Mouse (Mus musculus): ENCODE measurements around the gene Atmin. TPM values are rescaled to one million over a fixed set of nuclear protein-coding genes. Genes with fewer than 3 reads are reported as not detected.

Gene Atmin
- polyA plus RNA-seq, 1 experiment: not detected

DNA sequence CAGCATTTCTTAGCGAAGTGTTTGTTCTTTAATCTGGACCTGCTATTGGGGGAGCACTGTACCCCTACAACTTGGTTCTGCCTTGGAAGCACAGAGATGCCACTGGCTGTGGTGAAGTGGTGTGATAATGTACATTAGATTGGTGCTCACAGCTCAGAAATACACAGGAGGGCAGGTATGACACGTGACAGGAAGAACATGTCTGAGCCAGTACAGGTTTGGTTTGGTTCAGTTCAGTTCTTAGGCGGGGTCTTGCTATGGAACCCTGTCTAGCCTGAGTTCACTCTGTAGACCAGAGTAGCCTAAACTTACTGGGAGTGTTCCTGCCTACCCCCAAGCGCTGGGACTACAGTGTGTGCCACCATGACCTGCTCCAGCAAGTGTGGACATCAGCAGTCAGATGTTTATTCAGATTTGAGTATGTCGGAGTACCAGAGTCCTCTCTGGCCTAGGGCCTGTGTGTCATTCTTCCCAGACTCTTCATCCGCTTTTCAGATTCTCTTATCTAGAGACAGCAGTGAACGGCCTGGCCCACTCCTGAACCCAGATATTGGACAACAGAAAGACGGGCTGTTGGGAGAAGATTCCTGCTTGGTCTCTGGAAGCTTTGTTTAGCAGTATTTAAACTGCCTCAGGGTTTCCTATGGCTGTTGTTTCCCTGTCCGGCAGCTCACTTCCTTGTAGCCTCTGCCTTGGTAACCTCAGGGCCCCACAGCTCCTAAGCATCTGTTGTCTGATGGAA lies 2.1 kb downstream of the Atmin start:
- H3K27ac ChIP-seq (ENCODE audit: insufficient read depth, low read depth, low read length): no peak overlapping the region
- H3K4me1 ChIP-seq (ENCODE audit: control insufficient read depth, insufficient read depth, low read length): peaks cover 18% of the 10 kb centered on the region
- no peak overlapping the region for H3K4me3 ChIP-seq (ENCODE audit: insufficient read depth, low read depth, low read length)
- 90% methylated on average over 9 of the region's 9 CpGs for WGBS
- TF ChIP-seq CTCF (IDR thresholded peaks at IDR 0.05; ENCODE audit: insufficient read depth, low read depth, low read length): no peak
- TF ChIP-seq POLR2A (IDR thresholded peaks at IDR 0.05; ENCODE audit: insufficient read depth, low read depth, low read length): no peak

GRCm38 (mm10) chr8:116946268-116946838 lies 3.2 kb downstream of the Atmin start:
- TF ChIP-seq POLR2A (IDR thresholded peaks at IDR 0.05; ENCODE audit: insufficient read depth, low read depth, low read length) (no peak), CTCF (IDR thresholded peaks at IDR 0.05; ENCODE audit: insufficient read depth, low read depth, low read length) (no peak)
- WGBS: 65% methylated on average over 21 of the region's 21 CpGs
- H3K27ac ChIP-seq (ENCODE audit: insufficient read depth, low read depth, low read length): no peak overlapping the region; the same call in 1 of the 2 replicates
- peaks cover 18% of the 10 kb centered on the region for H3K4me1 ChIP-seq (ENCODE audit: control insufficient read depth, insufficient read depth, low read length)
- H3K4me3 ChIP-seq (ENCODE audit: insufficient read depth, low read depth, low read length): no peak overlapping the region

GRCm38 (mm10) chr8:116946851-116947250 lies 3.7 kb downstream of the Atmin start:
- 83% methylated on average over 6 of the region's 6 CpGs for WGBS
- Histone ChIP-seq H3K4me1 (ENCODE audit: control insufficient read depth, insufficient read depth, low read length) (peaks cover 18% of the 10 kb centered on the region), H3K4me3 (ENCODE audit: insufficient read depth, low read depth, low read length) (no peak overlapping the region), H3K27ac (ENCODE audit: insufficient read depth, low read depth, low read length) (no peak overlapping the region)
- TF ChIP-seq CTCF (IDR thresholded peaks at IDR 0.05; ENCODE audit: insufficient read depth, low read depth, low read length) (no peak), POLR2A (IDR thresholded peaks at IDR 0.05; ENCODE audit: insufficient read depth, low read depth, low read length) (no peak)

GRCm38 (mm10) chr8:116947589-116947988 lies 4.4 kb downstream of the Atmin start:
- 92% methylated on average over 7 of the region's 7 CpGs for WGBS
- H3K4me1 ChIP-seq (ENCODE audit: control insufficient read depth, insufficient read depth, low read length): peaks cover 18% of the 10 kb centered on the region
- TF ChIP-seq CTCF (IDR thresholded peaks at IDR 0.05; ENCODE audit: insufficient read depth, low read depth, low read length) (no peak), POLR2A (IDR thresholded peaks at IDR 0.05; ENCODE audit: insufficient read depth, low read depth, low read length) (no peak)
- H3K4me3 ChIP-seq (ENCODE audit: insufficient read depth, low read depth, low read length): no peak overlapping the region
- H3K27ac ChIP-seq (ENCODE audit: insufficient read depth, low read depth, low read length): no peak overlapping the region

GRCm38 (mm10) chr8:116951369-116951768 lies 8.2 kb downstream of the Atmin start:
- H3K27ac ChIP-seq (ENCODE audit: insufficient read depth, low read depth, low read length): no peak overlapping the region
- 61% methylated on average over 5 of the region's 5 CpGs for WGBS
- peaks cover 6% of the 10 kb centered on the region for H3K4me1 ChIP-seq (ENCODE audit: control insufficient read depth, insufficient read depth, low read length)
- no peak for TF ChIP-seq POLR2A (IDR thresholded peaks at IDR 0.05; ENCODE audit: insufficient read depth, low read depth, low read length)
- no peak for TF ChIP-seq CTCF (IDR thresholded peaks at IDR 0.05; ENCODE audit: insufficient read depth, low read depth, low read length)
- H3K4me3 ChIP-seq (ENCODE audit: insufficient read depth, low read depth, low read length): no peak overlapping the region

- WGBS: 95% methylated on average over 2 of the region's 2 CpGs
- no peak overlapping the region for H3K4me3 ChIP-seq (ENCODE audit: insufficient read depth, low read depth, low read length)
- no peak overlapping the region for H3K27ac ChIP-seq (ENCODE audit: insufficient read depth, low read depth, low read length)
- H3K4me1 ChIP-seq (ENCODE audit: control insufficient read depth, insufficient read depth, low read length): peaks cover 2% of the 10 kb centered on the region; the same call in 1 of the 2 replicates
- TF ChIP-seq CTCF (IDR thresholded peaks at IDR 0.05; ENCODE audit: insufficient read depth, low read depth, low read length): no peak
- TF ChIP-seq POLR2A (IDR thresholded peaks at IDR 0.05; ENCODE audit: insufficient read depth, low read depth, low read length): no peak
Measured at GRCm38 (mm10) chr8:116951778-116952177, 8.6 kb downstream of the Atmin start.

DNA sequence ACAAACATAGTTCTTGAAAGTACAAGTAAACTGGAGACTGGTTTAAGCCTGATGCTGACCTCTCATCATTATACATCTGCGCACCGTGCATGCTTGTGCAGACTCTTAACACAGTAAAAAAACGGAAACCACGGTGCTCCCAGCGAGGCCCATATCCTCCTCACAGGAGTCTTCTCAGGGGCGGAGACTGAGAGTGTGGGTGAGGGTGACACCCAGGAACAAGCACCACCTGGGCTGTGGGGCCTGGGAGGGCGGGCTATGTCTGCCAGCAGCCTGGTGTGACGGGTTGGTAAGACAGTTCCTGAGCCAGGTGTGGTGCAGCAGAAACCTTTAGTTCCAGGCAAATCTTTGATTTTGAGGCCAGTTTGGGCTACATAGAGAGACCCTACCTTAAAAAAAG lies 9.2 kb downstream of the Atmin start:
- no peak overlapping the region for H3K4me3 ChIP-seq (ENCODE audit: insufficient read depth, low read depth, low read length)
- H3K27ac ChIP-seq (ENCODE audit: insufficient read depth, low read depth, low read length): no peak overlapping the region
- H3K4me1 ChIP-seq (ENCODE audit: control insufficient read depth, insufficient read depth, low read length): no peaks in the 10 kb centered on the region
- TF ChIP-seq POLR2A (IDR thresholded peaks at IDR 0.05; ENCODE audit: insufficient read depth, low read depth, low read length) (no peak), CTCF (IDR thresholded peaks at IDR 0.05; ENCODE audit: insufficient read depth, low read depth, low read length) (no peak)
- WGBS: 94% methylated on average over 8 of the region's 8 CpGs

GRCm38 (mm10) chr8:116954415-116954814 lies 11.2 kb downstream of the Atmin start:
- TF ChIP-seq POLR2A (IDR thresholded peaks at IDR 0.05; ENCODE audit: insufficient read depth, low read depth, low read length) (no peak), CTCF (IDR thresholded peaks at IDR 0.05; ENCODE audit: insufficient read depth, low read depth, low read length) (no peak)
- H3K4me1 ChIP-seq (ENCODE audit: control insufficient read depth, insufficient read depth, low read length): no peaks in the 10 kb centered on the region
- no peak overlapping the region for H3K27ac ChIP-seq (ENCODE audit: insufficient read depth, low read depth, low read length)
- WGBS: 86% methylated on average over 9 of the region's 9 CpGs
- no peak overlapping the region for H3K4me3 ChIP-seq (ENCODE audit: insufficient read depth, low read depth, low read length)

DNA sequence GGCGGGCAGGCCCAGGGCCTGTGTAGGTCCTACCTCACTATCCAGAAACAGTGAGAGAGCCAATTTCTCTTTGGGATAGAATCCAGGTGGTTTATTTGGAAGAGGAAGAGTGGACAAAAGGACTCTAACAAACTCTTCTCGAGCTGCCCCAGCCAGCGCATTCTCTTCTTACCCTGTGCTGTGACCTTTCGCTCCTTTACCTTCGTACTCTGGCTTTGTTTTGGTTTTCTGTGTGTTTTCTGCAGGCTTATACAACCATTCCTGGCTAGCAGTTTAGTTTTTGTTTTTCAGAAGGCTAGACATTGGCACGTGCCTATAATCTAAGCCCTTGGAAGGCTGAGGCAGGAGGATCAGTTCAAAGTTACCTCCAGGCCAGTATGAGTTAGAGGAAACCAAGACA lies 26.3 kb downstream of the Atmin start:
- WGBS: 89% methylated on average over 6 of the region's 6 CpGs
- Histone ChIP-seq H3K4me3 (ENCODE audit: insufficient read depth, low read depth, low read length) (no peak overlapping the region), H3K4me1 (ENCODE audit: control insufficient read depth, insufficient read depth, low read length) (no peaks in the 10 kb centered on the region), H3K27ac (ENCODE audit: insufficient read depth, low read depth, low read length) (no peak overlapping the region)
- no peak for TF ChIP-seq POLR2A (IDR thresholded peaks at IDR 0.05; ENCODE audit: insufficient read depth, low read depth, low read length)
- no peak for TF ChIP-seq CTCF (IDR thresholded peaks at IDR 0.05; ENCODE audit: insufficient read depth, low read depth, low read length)
